Mouse (Mus musculus) C2C12 (cell line): ENCODE measurements around the gene Ppm1h. TPM values are rescaled to one million over a fixed set of nuclear protein-coding genes. Genes with fewer than 3 reads are reported as not detected.

ENCODE experiments used
- H3K27me3 ChIP-seq: one replicate; pipeline ENCODE4 v1.6.1; 2011; ENCODE audit not compliant: control insufficient read depth, insufficient read depth, insufficient read length
- H3K36me3 ChIP-seq: one replicate; pipeline ENCODE4 v1.6.1; 2011; ENCODE audit not compliant: control insufficient read depth, insufficient read depth
- H3K4me3 ChIP-seq: one replicate; pipeline ENCODE4 v1.5.1; 2011; ENCODE audit warnings: mild to moderate bottlenecking, control low read depth; ENCODE audit not compliant: poor library complexity, insufficient read depth, severe bottlenecking
- H3K79me2 ChIP-seq: one replicate; pipeline ENCODE4 v1.6.1; 2011; ENCODE audit not compliant: control insufficient read depth, insufficient read depth
- H3K79me3 ChIP-seq: one replicate; pipeline ENCODE4 v1.6.1; 2011; ENCODE audit warnings: low read depth, control low read depth
- H3ac ChIP-seq: one replicate; pipeline ENCODE3; 2011; ENCODE audit warnings: low read depth; ENCODE audit not compliant: control insufficient read depth, insufficient read length
- CEBPB ChIP-seq: IDR thresholded peaks from one replicate; pipeline ENCODE4 v1.6.1; 2011; ENCODE audit warnings: low read depth, mild to moderate bottlenecking, control low read depth, moderate library complexity
- CTCF ChIP-seq: IDR thresholded peaks from one replicate; pipeline ENCODE4 v1.5.1; 2011; ENCODE audit not compliant: control insufficient read depth, insufficient read depth, insufficient read length
- FOSL1 ChIP-seq: IDR thresholded peaks from one replicate; pipeline ENCODE4 v1.8.0; 2011; ENCODE audit warnings: mild to moderate bottlenecking, low read length; ENCODE audit not compliant: poor library complexity, insufficient read depth, severe bottlenecking
- MAX ChIP-seq: IDR thresholded peaks from one replicate; pipeline ENCODE4 v1.6.1; 2011; ENCODE audit warnings: mild to moderate bottlenecking, control low read depth
- MYOD1 ChIP-seq: IDR thresholded peaks from one replicate; pipeline ENCODE4 v1.6.1; 2011; ENCODE audit warnings: low read depth; ENCODE audit not compliant: control insufficient read depth, insufficient read length
- MYOG ChIP-seq: IDR thresholded peaks from one replicate; pipeline ENCODE4 v1.6.1; 2011; ENCODE audit not compliant: control insufficient read depth, insufficient read length; ENCODE audit errors: extremely low read depth
- USF1 ChIP-seq: IDR thresholded peaks from one replicate; pipeline ENCODE4 v1.6.1; 2011; ENCODE audit warnings: low read depth, mild to moderate bottlenecking, control low read depth, moderate library complexity
- polyA plus RNA-seq: library from polyadenylated mRNA; unstranded; fragments of >200 nt; fragmentation: generic; extraction: Trizol; gene quantifications from one replicate; pipeline ENCODE4 v1.2.1, GENCODE M21; 2012; ENCODE audit warnings: missing spikeins

Ppm1h gene
- polyA plus RNA-seq, 1 experiment, result 0.06 TPM

GRCm38 (mm10) chr10:122966421-122966820 is 287.9 kb downstream of the Ppm1h start:
- H3K79me3 ChIP-seq, result no peaks in the 10 kb centered on the region
- H3ac ChIP-seq, result no peak overlapping the region
- no peaks in the 10 kb centered on the region for H3K79me2 ChIP-seq
- TF ChIP-seq MAX (no peak), CEBPB (no peak), CTCF (no peak), FOSL1 (no peak), MYOD1 (no peak), MYOG (no peak), USF1 (no peak)
- no peaks in the 10 kb centered on the region for H3K27me3 ChIP-seq
- H3K4me3 ChIP-seq, result no peak overlapping the region
- H3K36me3 ChIP-seq, result no peaks in the 10 kb centered on the region

GRCm38 (mm10) chr10:122970188-122970587 is 291.6 kb downstream of the Ppm1h start:
- Histone ChIP-seq H3ac (no peak overlapping the region), H3K79me3 (no peaks in the 10 kb centered on the region), H3K27me3 (no peaks in the 10 kb centered on the region), H3K79me2 (no peaks in the 10 kb centered on the region), H3K36me3 (no peaks in the 10 kb centered on the region), H3K4me3 (no peak overlapping the region)
- TF ChIP-seq MYOG, result no peak
- TF ChIP-seq MAX, result no peak
- no peak for TF ChIP-seq USF1
- TF ChIP-seq FOSL1, result no peak
- no peak for TF ChIP-seq CTCF
- TF ChIP-seq MYOD1, result no peak

GRCm38 (mm10) chr10:122973241-122973640 is 294.7 kb downstream of the Ppm1h start:
- Histone ChIP-seq H3K79me2 (no peaks in the 10 kb centered on the region), H3K79me3 (no peaks in the 10 kb centered on the region), H3K4me3 (no peak overlapping the region)

GRCm38 (mm10) chr10:122976038-122976437 is 297.5 kb downstream of the Ppm1h start:
- Histone ChIP-seq H3K36me3 (peaks cover 14% of the 10 kb centered on the region), H3K4me3 (no peak overlapping the region), H3K79me2 (peaks cover under 1% of the 10 kb centered on the region), H3K79me3 (no peaks in the 10 kb centered on the region), H3K27me3 (no peaks in the 10 kb centered on the region), H3ac (no peak overlapping the region)
- TF ChIP-seq MYOG, result no peak
- TF ChIP-seq FOSL1, result no peak
- TF ChIP-seq MAX, result no peak
- no peak for TF ChIP-seq USF1
- no peak for TF ChIP-seq MYOD1

More at GRCm38 (mm10) chr10:122973241-122973640, 294.7 kb downstream of the Ppm1h start:
- TF ChIP-seq FOSL1 (no peak), CTCF (no peak), MYOD1 (no peak), USF1 (no peak), MAX (no peak), MYOG (no peak), CEBPB (no peak)
- H3K36me3 ChIP-seq, result no peaks in the 10 kb centered on the region
- no peak overlapping the region for H3ac ChIP-seq
- H3K27me3 ChIP-seq, result no peaks in the 10 kb centered on the region

- Histone ChIP-seq H3K79me3 (peaks cover 24% of the 10 kb centered on the region), H3ac (no peak overlapping the region), H3K79me2 (peaks cover 34% of the 10 kb centered on the region), H3K27me3 (no peaks in the 10 kb centered on the region), H3K4me3 (no peak overlapping the region), H3K36me3 (peaks cover 44% of the 10 kb centered on the region)
- no peak for TF ChIP-seq CTCF
These were observed 300.8 kb downstream of the Ppm1h start for GRCm38 (mm10) chr10:122979356-122979755.

GRCm38 (mm10) chr10:122980123-122980522 is 301.6 kb downstream of the Ppm1h start:
- no peak overlapping the region for H3ac ChIP-seq
- H3K27me3 ChIP-seq, result no peaks in the 10 kb centered on the region
- H3K4me3 ChIP-seq, result no peak overlapping the region
- H3K36me3 ChIP-seq, result peaks cover 44% of the 10 kb centered on the region
- H3K79me2 ChIP-seq, result peaks cover 41% of the 10 kb centered on the region
- peaks cover 32% of the 10 kb centered on the region for H3K79me3 ChIP-seq
- TF ChIP-seq CEBPB, result no peak
- no peak for TF ChIP-seq MYOD1
- no peak for TF ChIP-seq MYOG
- TF ChIP-seq CTCF, result no peak
- no peak for TF ChIP-seq MAX
- no peak for TF ChIP-seq FOSL1
